Mouse (Mus musculus) cerebellum, adult 9-10 months (tissue): ENCODE measurements around the gene Zdhhc19.
A peak's percentile ranks its signal among the peaks of the same experiment; 100 is the strongest.
"Not testable (repeated sequence)": the region's sequence is repeated elsewhere in the genome, so short reads cannot be mapped to it uniquely, and the experiment has no call there.

Source experiments
- DNase-seq: peaks from one replicate; pipeline ENCODE4 v3.0.0; 2022

Zdhhc19 gene

DNA sequence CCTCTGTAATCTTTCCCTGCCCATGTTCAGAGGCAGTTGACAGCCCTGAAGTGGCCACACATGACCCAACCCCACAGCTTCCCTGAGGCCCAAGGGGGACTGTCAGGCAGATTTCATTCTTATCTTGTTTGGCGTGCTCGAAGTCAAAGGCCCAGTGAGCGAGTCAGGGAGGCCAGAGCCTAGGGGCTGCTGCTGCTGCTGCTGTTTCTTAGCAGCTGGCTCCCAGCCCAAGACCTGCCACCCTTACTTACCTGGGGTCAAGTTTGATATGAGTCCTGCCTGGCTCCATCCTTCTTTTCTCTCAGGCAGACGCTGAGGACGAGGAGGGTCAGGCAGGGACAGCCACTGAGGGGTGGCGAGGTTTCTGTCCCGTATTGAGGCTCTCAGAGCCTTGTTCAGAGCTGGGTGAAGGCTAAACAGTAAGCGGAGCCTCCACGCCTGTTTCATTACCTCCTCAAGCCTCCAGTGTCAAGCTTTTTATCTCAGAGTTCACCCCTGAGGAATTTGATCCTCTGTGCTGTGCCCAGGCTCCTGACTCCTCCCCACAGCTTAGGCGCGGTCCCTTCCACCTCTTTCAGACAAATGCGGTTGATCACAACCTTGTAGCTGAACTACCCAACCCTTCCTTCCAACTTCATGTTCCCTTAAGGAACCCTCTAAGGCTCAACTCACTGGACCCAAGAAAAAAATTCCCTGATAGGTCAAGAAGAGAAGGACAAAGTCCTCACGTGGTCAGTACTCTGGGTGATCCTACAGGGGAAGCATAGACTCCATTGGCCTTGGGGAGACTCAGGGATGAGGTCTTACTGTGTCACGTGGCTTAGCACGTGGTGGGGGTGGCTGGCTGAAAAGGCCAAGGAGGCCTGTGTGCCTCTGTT, 8.6 kb upstream of the Zdhhc19 start, which contains the start of gene Slc51a:
TSS of gene Slc51a (minus strand) at position 646 of the 878 bp plus-strand sequence.
- no peak for DNase-seq

- no peak for DNase-seq
Measured at GRCm38 (mm10) chr16:32488939-32489338, 7.1 kb upstream of the Zdhhc19 start.

- not testable (repeated sequence) for DNase-seq
Measured at GRCm38 (mm10) chr16:32494371-32494770, 1.7 kb upstream of the Zdhhc19 start.

- no peak for DNase-seq
Measured at GRCm38 (mm10) chr16:32498996-32499395, 2.9 kb downstream of the Zdhhc19 start.

GRCm38 (mm10) chr16:32499430-32500037, 3.5 kb downstream of the Zdhhc19 start:
- DNase-seq, result peak; percentile 91

DNA sequence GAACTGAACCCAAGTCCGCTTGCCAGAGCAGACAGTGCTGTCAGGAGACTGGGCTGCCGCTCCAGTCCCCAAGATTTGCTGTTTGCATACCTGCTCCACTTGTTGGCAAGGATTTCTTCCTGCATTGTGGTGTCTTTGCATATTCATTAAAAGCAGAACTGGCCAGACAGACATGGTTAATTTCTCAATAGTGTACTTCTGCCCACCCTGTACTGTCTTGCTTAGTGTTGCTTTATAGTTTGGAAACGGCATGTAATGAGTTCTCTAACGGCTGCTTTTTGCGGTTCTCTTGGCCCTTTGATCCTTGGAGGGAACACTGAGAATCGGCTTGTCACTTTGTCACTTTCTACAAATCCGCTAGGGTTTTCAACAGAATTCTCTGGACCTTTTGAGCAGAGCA, 5.4 kb downstream of the Zdhhc19 start:
- no peak for DNase-seq

DNA sequence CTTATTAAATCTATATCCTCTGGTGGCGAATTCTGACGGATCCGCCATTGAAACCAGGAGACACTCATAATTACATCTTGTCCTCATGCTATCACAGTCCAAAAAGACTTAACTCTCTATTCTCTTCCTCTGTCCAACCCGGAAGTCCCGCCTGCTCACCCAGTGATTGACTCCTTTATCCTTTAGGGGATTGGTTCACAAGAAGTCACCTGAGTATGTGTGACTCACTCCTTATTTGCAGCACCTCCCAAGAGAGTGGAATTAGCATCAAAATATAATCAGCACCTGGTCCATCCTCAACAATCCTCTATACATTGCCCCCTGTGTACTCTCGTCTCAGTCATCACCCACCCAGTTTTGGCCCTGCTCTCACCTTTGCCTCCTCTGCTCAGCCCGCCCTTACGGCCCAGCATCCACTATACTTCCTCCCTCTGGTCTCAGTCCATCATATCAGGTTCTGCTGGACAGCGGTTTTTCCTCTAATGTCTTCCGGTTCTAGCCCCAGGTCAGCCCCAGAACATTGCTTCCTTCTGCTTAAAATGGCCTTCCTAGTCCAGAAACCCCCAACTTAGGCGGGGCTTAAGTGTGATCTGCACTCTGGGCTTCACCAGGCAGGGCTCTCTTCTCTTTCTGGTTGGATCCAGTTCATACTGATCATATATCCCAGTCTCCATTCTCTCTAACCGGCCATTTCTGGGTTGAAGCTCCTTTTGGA, 6.7 kb downstream of the Zdhhc19 start:
- no peak for DNase-seq

DNA sequence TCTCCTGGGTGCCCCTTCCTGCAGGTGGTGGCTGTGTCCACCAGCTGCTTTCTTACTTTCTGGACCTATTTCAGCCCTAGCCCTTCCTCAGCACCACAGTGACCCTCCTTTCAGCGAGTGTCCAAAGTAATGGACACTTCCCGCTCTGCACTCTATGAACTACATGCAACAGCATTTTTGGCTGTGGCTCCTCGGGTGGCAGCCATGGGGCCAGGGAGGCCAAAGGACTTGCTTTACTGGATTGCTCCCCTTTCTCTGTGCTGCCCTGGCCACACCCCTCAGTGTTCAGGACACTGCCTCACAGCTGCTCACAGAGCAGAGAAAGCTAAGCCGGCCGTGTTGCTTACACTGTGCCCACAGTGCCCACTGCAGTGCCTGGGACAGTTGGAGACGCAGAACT, 7.6 kb downstream of the Zdhhc19 start:
- no peak for DNase-seq

DNA sequence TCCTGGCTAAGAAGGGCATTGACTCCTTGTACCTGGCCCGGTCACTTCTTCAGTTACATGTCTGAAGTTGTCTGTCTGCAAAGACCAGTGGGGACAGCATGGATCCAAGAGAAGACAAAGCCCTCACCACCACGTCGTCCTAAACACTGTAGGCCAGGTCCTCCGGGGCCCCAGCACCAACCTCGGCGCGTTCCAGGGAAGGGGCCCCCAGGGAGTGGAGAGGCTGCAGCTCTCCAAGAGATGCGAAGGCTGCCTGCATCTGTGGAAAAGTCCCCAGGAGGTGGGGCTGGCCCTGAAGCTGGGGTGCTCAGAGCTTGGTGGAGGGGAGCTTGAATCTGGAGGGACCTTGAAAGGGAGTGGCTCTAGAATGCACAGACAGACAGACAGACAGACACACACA, 10.2 kb downstream of the Zdhhc19 start:
- DNase-seq, result no peak

DNA sequence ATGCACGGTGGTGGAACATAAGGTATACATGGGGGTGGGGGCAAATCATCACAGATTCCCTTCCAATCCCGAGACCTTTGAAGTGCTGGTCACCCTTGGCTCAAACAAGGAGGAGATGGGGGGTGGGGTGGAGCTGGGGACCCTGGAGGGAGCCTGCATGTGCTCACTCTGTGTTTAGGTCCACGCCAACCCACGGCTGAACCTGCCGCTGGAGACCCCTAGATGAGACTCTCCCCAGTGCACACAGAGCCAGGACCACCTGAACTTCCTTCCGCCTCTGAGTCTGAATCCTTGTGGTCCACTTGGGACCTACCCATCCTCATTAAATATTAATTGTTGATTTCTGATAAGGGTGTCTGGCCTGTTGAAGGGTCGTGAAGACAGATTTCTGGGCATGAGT, 10.8 kb downstream of the Zdhhc19 start:
- no peak for DNase-seq

DNA sequence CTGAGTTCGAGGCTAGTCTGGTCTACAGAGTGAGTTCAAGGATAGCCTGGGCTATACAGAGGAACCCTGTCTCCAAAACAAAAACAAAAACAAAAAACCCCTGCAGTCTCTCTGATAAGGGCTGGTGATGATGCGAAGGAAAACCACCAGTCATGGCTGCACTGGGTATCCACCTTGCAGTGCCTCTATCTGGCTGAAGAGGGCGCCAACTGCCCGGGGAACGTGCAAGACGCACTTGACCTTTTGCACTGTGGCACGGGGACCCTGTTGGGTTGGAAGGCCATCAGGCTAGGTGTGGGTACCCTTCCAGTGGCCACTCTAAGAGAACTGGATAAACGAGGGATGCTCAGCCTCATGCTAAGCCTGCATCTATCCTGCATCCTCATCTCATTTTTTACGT, 11.3 kb downstream of the Zdhhc19 start:
- DNase-seq, result peak; percentile 46

DNA sequence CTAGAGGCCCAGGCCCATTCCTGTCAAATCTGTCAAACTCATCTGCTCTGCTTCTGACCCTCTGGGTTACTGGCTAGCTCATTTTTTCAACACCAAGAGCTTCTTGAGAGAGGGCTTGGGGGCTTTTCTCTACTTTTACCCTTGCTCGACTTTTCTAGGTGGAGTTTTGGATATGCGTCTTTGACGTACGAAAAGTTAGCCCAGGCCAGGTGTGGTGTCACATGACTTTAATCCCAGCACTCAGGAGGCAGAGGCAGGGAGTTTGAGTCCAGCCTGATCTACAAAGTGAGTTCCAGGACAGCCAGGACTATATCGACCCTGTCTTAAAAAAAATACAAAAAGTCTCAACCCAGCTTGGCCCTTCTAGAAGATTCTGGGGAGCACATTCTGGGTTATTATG, 12.0 kb downstream of the Zdhhc19 start:
- DNase-seq, result no peak

DNA sequence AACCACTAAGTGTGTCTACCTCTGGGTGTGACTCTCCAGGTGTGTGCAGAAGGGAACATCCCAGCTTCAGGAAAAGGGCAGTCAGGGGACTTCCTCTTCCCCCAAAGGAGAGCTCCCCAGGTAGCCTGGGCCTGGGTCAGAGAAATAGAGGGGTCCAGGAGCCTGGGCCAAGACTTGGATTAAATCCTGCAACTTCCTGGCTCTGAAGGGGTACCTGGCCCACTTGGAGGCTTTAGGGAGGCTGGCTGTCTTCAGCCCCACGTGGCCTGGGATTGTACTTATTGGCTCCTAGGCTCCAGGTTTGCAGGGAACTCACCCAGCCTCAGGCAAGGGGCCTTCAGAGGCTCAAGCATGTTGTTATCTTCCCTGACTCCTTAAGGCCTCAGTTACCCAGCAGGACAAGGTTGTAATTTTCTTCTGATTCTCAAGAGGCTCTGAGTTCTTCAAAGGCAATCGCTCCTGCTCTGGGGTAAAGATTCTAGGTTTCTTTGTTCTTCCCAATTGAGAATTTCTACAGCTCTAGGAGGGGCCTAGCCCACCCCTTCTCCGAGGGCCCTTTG, 12.5 kb downstream of the Zdhhc19 start:
- DNase-seq, result no peak

- DNase-seq, result no peak
Measured at GRCm38 (mm10) chr16:32509066-32509942, 13.2 kb downstream of the Zdhhc19 start.

GRCm38 (mm10) chr16:32510399-32511337, 14.6 kb downstream of the Zdhhc19 start:
- no peak for DNase-seq

GRCm38 (mm10) chr16:32511338-32511734, 15.3 kb downstream of the Zdhhc19 start:
- no peak for DNase-seq

DNA sequence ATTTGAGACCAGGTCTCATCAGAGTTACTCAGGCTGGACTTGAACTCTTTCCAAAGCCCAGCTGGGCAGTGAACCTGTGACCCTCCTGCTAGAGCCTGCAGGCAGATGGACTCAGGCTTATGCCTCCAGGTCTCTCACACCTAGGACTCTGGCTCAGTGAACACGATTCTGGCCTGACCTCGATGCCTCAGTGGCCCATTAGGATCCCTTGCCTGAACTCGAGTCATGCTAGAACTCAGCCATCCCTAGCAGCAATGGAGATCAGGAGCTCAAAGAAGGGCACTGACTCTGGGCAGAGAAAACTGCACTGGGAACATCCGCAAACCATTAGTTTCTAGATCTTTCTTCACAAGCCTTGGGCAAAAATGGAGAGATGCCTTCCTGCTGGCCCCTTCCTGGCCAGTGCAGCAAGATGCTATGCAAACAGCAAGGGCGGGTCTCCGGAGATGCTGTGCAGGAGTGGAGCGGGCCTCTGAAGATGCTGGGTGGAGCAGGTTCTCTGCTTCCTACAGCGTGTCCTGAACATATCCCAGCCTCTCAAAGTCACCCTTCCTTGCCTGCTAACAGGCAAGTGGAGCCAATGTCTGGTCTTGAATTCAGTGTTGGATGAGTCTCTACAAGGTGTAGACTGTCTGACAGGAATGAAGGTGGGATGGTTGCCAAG, 15.9 kb downstream of the Zdhhc19 start:
- DNase-seq, result no peak

- no peak for DNase-seq
Measured at GRCm38 (mm10) chr16:32512921-32513320, 16.9 kb downstream of the Zdhhc19 start.

- no peak for DNase-seq
Measured at GRCm38 (mm10) chr16:32513401-32513800, 17.3 kb downstream of the Zdhhc19 start.

DNA sequence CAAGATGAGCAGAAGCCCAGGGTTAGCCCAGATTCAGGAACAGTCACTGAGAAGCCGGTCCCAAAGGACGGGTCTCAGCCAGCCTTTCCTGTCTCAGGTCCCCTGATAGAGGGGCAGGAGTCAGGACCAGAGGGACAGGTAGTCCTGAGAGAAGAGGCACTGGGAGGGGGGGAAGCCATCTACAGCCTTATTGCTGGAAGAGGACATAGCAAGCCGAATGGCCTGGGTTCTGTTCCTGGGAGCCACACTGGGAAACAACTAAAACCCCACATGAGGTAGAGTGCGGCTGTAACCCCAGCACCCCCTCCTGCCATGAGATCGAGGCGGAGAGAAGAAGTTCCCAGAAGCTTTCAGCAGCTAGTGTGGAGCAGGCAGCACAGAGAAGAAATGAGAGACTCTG, 17.9 kb downstream of the Zdhhc19 start:
- DNase-seq, result no peak
